Mouse (Mus musculus) liver, adult 2 months (tissue): ENCODE measurements around the gene Grtp1. TPM values are rescaled to one million over a fixed set of nuclear protein-coding genes. Genes with fewer than 3 reads are reported as not detected.
"Not testable (repeated sequence)": the region's sequence is repeated elsewhere in the genome, so short reads cannot be mapped to it uniquely, and the experiment has no call there.

ENCODE experiments used
- DNase-seq: peaks from one replicate; pipeline ENCODE4 v3.0.0-alpha.2; 2011; ENCODE audit warnings: low read depth, low spot score; ENCODE audit errors: extremely low read depth
- H3K27ac ChIP-seq: fragments of 200-500 bp; replicated peaks from 2 replicates; pipeline ENCODE4 v1.5.1; 2012; ENCODE audit warnings: low read depth, mild to moderate bottlenecking, control low read depth, inconsistent platforms, low read length; ENCODE audit not compliant: insufficient read depth
- H3K27me3 ChIP-seq: fragments of 200-500 bp; 2 replicates; pipeline ENCODE4 v1.6.1; 2012; ENCODE audit warnings: mild to moderate bottlenecking, moderate library complexity, low read length, inconsistent platforms; ENCODE audit not compliant: control insufficient read depth, insufficient read depth
- H3K36me3 ChIP-seq: fragments of 200-500 bp; 2 replicates; pipeline ENCODE4 v1.6.1; 2012; ENCODE audit warnings: low read length, inconsistent platforms; ENCODE audit not compliant: control insufficient read depth, insufficient read depth
- H3K4me1 ChIP-seq: fragments of 200-500 bp; 2 replicates; pipeline ENCODE4 v1.6.1; 2011; ENCODE audit warnings: low read length; ENCODE audit not compliant: control insufficient read depth, insufficient read depth
- H3K4me3 ChIP-seq: fragments of 200-500 bp; 2 replicates; pipeline ENCODE4 v1.5.1; 2011; ENCODE audit warnings: low read depth, mild to moderate bottlenecking, control low read depth, low read length, moderate library complexity; ENCODE audit not compliant: insufficient read depth
- H3K79me2 ChIP-seq: fragments of 200-500 bp; 2 replicates; pipeline ENCODE4 v1.6.1; 2012; ENCODE audit warnings: inconsistent platforms, mild to moderate bottlenecking, low read length, moderate library complexity; ENCODE audit not compliant: control insufficient read depth, insufficient read depth
- H3K9ac ChIP-seq: fragments of 200-500 bp; 2 replicates; pipeline ENCODE4 v1.6.1; 2012; ENCODE audit warnings: low read depth, mild to moderate bottlenecking, control low read depth, inconsistent platforms, low read length
- CTCF ChIP-seq: fragments of 200-500 bp; IDR thresholded peaks from 2 replicates; pipeline ENCODE4 v1.5.1; 2011; ENCODE audit warnings: low read depth, low read length, control low read depth
- POLR2A ChIP-seq: fragments of 200-500 bp; IDR thresholded peaks from 2 replicates; pipeline ENCODE4 v1.6.1; 2011; ENCODE audit warnings: low read length, control low read depth; ENCODE audit not compliant: insufficient read depth; ENCODE audit errors: extremely low read depth
- WGBS: fragments of 180-500 bp; shearing (Covaris S2); methylation state at CpG from one replicate; pipeline ENCODE4 v1.1.7; 2018; 5-methylcytosine and 5-hydroxymethylcytosine counted together
- polyA plus RNA-seq: library from polyadenylated mRNA; depleted of rRNA; stranded (reverse); fragments of >200 nt; gene quantifications from 2 replicates; pipeline ENCODE4 v1.2.3, GENCODE M21; 2012; rRNA removed
- total RNA-seq: library from RNA; depleted of rRNA; stranded (reverse); fragments of >200 nt; gene quantifications from 2 replicates; pipeline ENCODE4 v1.2.3, GENCODE M21; 2014; rRNA removed

The Grtp1 gene
- total and polyA plus RNA-seq, 2 experiments: 25.5 to 30.3 TPM

DNA sequence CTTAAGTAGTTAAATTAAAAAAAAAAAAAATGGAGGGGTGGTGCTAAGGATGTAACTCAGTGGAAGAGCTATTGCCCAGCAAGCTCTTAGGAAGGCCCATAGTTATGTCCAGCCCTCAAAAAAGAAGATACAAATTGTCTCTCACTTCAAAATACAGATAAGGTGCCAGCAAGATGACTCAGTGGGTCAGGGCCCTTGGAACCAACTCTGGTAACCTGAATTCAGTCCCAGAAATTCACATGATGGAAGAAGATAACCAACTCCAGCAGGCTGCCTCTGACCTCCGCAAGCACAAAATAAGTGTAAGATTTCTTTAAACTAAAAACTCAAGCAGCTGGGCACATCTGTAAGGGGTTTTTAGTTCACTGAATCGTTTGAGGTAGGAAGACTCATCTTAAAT is 51.9 kb downstream of the Grtp1 start:
- no peak overlapping the region for H3K9ac ChIP-seq
- no peak overlapping the region for H3K27ac ChIP-seq
- H3K36me3 ChIP-seq: peaks cover 42% of the 10 kb centered on the region
- no peaks in the 10 kb centered on the region for H3K27me3 ChIP-seq
- no peak overlapping the region for H3K4me3 ChIP-seq
- no peaks in the 10 kb centered on the region for H3K79me2 ChIP-seq
- DNase-seq: no peak
- TF ChIP-seq CTCF (no peak), POLR2A (no peak)
- no peaks in the 10 kb centered on the region for H3K4me1 ChIP-seq
- 92% methylated on average over 2 of the region's 2 CpGs for WGBS

GRCm38 (mm10) chr8:13141681-13142080 is 58.7 kb downstream of the Grtp1 start:
- Histone ChIP-seq H3K9ac (no peak overlapping the region), H3K36me3 (peaks cover 74% of the 10 kb centered on the region), H3K27ac (no peak overlapping the region), H3K4me1 (peaks cover 2% of the 10 kb centered on the region; the same call in 1 of the 2 replicates), H3K27me3 (no peaks in the 10 kb centered on the region), H3K4me3 (no peak overlapping the region), H3K79me2 (no peaks in the 10 kb centered on the region)
- peak; percentile 55 for DNase-seq
- TF ChIP-seq CTCF: no peak
- no peak for TF ChIP-seq POLR2A
- WGBS: 75% methylated on average over 5 of the region's 5 CpGs

DNA sequence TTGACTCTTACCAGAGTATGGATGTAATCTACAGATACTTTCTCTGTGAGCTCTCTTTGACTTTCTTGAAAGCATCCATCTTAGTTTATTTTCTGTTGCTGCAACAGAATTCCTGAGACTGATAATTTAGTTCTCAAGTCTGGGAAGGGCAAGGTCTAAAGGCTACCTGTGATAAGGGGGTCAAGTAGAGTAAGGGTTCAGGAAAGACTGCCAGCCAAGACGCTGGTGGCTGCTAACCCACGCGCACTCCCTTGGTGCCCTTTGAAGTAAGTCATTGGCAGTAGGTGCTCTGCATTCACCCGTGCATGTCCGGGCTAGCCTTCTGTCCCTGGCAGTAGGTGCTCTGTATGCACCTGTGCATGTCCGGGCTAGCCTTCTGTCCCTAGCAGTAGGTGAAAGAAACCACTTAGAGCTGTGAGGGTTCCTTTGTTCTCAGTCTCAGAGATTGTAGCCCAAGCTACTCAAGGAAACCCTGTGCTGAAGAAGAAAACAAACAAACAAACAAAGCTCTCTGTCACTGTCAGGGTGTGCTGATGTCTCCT is 60.7 kb downstream of the Grtp1 start:
- no peak for TF ChIP-seq CTCF
- TF ChIP-seq POLR2A: no peak
- Histone ChIP-seq H3K79me2 (no peaks in the 10 kb centered on the region), H3K27me3 (no peaks in the 10 kb centered on the region), H3K4me3 (no peak overlapping the region), H3K4me1 (peaks cover 2% of the 10 kb centered on the region; the same call in 1 of the 2 replicates), H3K9ac (no peak overlapping the region), H3K27ac (no peak overlapping the region), H3K36me3 (peaks cover 77% of the 10 kb centered on the region)
- no peak for DNase-seq
- 69% methylated on average over 6 of the region's 6 CpGs for WGBS

GRCm38 (mm10) chr8:13132220-13132619 is 68.2 kb downstream of the Grtp1 start:
- not testable (repeated sequence) for H3K4me1 ChIP-seq, H3K4me3 ChIP-seq, H3K9ac ChIP-seq, H3K27me3 ChIP-seq, H3K27ac ChIP-seq, H3K79me2 ChIP-seq
- H3K36me3 ChIP-seq: peaks cover 74% of the 10 kb centered on the region
- TF ChIP-seq CTCF: peak; percentile 61
- peak; percentile 41 for DNase-seq
- 77% methylated on average over 9 of the region's 9 CpGs for WGBS

DNA sequence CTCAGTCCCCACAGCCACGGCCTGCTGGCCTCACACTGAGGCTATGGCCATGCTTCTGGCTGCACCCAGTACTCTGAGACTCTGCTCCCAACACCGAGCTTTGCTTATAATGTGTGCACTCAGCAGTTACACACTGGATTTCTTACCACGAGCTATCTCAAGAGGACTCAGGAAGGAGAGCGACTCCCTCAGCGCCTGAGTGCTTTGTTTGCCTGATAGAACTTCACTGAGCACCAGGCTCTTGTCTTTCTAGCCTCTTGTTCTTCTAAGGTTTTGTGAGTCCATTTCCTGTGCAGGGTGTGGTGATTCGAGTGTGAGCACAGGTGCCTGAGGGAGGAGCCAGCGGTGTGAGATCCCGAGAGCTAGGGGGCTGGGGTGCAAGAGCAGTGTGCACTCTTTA is 75.5 kb downstream of the Grtp1 start:
- no peak for TF ChIP-seq CTCF
- TF ChIP-seq POLR2A: no peak
- Histone ChIP-seq H3K27ac (no peak overlapping the region), H3K4me1 (no peaks in the 10 kb centered on the region), H3K79me2 (no peaks in the 10 kb centered on the region), H3K27me3 (no peaks in the 10 kb centered on the region), H3K4me3 (no peak overlapping the region), H3K9ac (no peak overlapping the region), H3K36me3 (peaks cover 45% of the 10 kb centered on the region)
- WGBS: 91% methylated on average over 8 of the region's 8 CpGs
- no peak for DNase-seq

DNA sequence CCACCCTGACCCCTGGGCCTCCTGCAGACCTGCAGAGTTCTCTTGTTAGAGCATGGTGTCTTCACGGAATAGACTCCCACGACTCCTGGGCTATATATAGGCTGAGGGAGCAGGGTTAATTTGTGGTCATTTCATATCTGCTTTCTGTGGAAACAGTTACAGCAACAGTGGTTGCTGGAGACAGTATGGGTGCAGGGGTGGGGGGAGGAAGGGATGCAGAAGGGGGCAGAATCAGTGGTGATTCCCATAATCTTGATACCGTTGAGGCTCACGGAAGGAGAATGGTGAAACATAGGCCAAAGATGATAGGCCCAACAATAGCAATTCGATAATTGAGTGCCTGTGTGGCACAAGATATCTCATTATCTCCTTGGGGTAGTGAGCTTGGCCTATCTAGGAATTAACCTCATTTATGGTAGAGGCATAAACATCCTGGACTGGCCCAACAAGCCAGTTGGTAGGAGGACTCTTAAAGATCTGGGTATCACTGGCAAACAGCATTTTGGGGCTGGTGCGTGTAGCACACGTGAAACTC is 77.5 kb downstream of the Grtp1 start:
- Histone ChIP-seq H3K4me1 (no peaks in the 10 kb centered on the region), H3K4me3 (no peak overlapping the region), H3K36me3 (peaks cover 43% of the 10 kb centered on the region), H3K27ac (no peak overlapping the region), H3K9ac (no peak overlapping the region), H3K27me3 (no peaks in the 10 kb centered on the region), H3K79me2 (no peaks in the 10 kb centered on the region)
- no peak for DNase-seq
- 87% methylated on average over 7 of the region's 7 CpGs for WGBS
- no peak for TF ChIP-seq CTCF
- no peak for TF ChIP-seq POLR2A

Other genes with a start within 250 kb of the Grtp1 start
- 95.0 and 117 TPM in 2 replicates for gene F7, start 174.6 kb downstream of the Grtp1 start, total RNA-seq
- gene F7, start 174.6 kb downstream of the Grtp1 start, polyA plus RNA-seq: 173 and 185 TPM in 2 replicates
- 374 and 399 TPM in 2 replicates for gene F10, start 163.3 kb downstream of the Grtp1 start, total RNA-seq
- gene F10, start 163.3 kb downstream of the Grtp1 start, polyA plus RNA-seq: 267 and 371 TPM in 2 replicates
- gene Proz, start 139.7 kb downstream of the Grtp1 start, total RNA-seq: 240 and 252 TPM in 2 replicates
- 374 and 460 TPM in 2 replicates for gene Proz, start 139.7 kb downstream of the Grtp1 start, polyA plus RNA-seq
- gene Pcid2, start 95.2 kb downstream of the Grtp1 start, total RNA-seq: 7.0 and 11.2 TPM in 2 replicates
- gene Pcid2, start 95.2 kb downstream of the Grtp1 start, polyA plus RNA-seq: 11.6 and 12.2 TPM in 2 replicates
- gene Cul4a, start 95.0 kb downstream of the Grtp1 start, total RNA-seq: 85.4 and 95.0 TPM in 2 replicates
- 42.4 and 46.0 TPM in 2 replicates for gene Cul4a, start 95.0 kb downstream of the Grtp1 start, polyA plus RNA-seq
- 381 and 420 TPM in 2 replicates for gene Lamp1, start 41.5 kb downstream of the Grtp1 start, total RNA-seq
- gene Lamp1, start 41.5 kb downstream of the Grtp1 start, polyA plus RNA-seq: 563 and 625 TPM in 2 replicates
- 0.74 TPM in 1 of 2 replicates, not detected in the other for gene Adprhl1, start 53.5 kb upstream of the Grtp1 start, total RNA-seq
- not detected in 2 replicates for gene Adprhl1, start 53.5 kb upstream of the Grtp1 start, polyA plus RNA-seq
- 10.6 and 10.7 TPM in 2 replicates for gene Dcun1d2, start 87.5 kb upstream of the Grtp1 start, total RNA-seq
- gene Dcun1d2, start 87.5 kb upstream of the Grtp1 start, polyA plus RNA-seq: 11.0 and 13.1 TPM in 2 replicates
- gene Tmco3, start 87.6 kb upstream of the Grtp1 start, total RNA-seq: 5.1 and 5.5 TPM in 2 replicates
- 7.0 and 9.0 TPM in 2 replicates for gene Tmco3, start 87.6 kb upstream of the Grtp1 start, polyA plus RNA-seq
- 12.8 and 13.2 TPM in 2 replicates for gene Tfdp1, start 138.1 kb upstream of the Grtp1 start, total RNA-seq
- gene Tfdp1, start 138.1 kb upstream of the Grtp1 start, polyA plus RNA-seq: 12.9 TPM in 2 replicates
- not detected in 2 replicates for gene Atp4b, start 196.2 kb upstream of the Grtp1 start, total RNA-seq
- not detected in 2 replicates for gene Atp4b, start 196.2 kb upstream of the Grtp1 start, polyA plus RNA-seq
- not detected in 2 replicates for gene Grk1, start 204.5 kb upstream of the Grtp1 start, total RNA-seq
- not detected in 2 replicates for gene Grk1, start 204.5 kb upstream of the Grtp1 start, polyA plus RNA-seq
- gene Tmem255b, start 234.6 kb upstream of the Grtp1 start, total RNA-seq: not detected in 2 replicates
- 0.19 and 0.35 TPM in 2 replicates for gene Tmem255b, start 234.6 kb upstream of the Grtp1 start, polyA plus RNA-seq